In genomic region chr4:129049306-129050011, GRCm38 (mm10) we compare ENCODE assay signal across 7 mouse cellular contexts. TPM values are rescaled to one million over a fixed set of nuclear protein-coding genes. Genes with fewer than 3 reads are reported as not detected.
DNase-seq lines count a peak whose midpoint lies in the region; ATAC-seq and TF ChIP-seq lines count a peak whose summit lies in the region.

No protein-coding gene starts in this region.

- 3% methylated on average over 23 of the region's 23 CpGs for WGBS in heart, embryonic 16.5 days
- 5% methylated on average over 23 of the region's 23 CpGs for WGBS in limb, embryonic 14.5 days
- WGBS in neural tube, embryonic 11.5 days: 7% methylated on average over 23 of the region's 23 CpGs

- no peak for TF ChIP-seq POLR2A in limb, embryonic 14.5 days (IDR thresholded peaks at IDR 0.05; ENCODE audit: borderline replicate concordance, extremely low read depth, insufficient read depth, insufficient read length)

- H3K9me3 ChIP-seq in heart, embryonic 16.5 days (replicated peaks; ENCODE audit: control insufficient read depth, low read length): no peaks in the 10 kb centered on the region
- H3K9me3 ChIP-seq in limb, embryonic 14.5 days (ENCODE audit: control insufficient read depth, low read length): no peaks in the 10 kb centered on the region
- H3K9me3 ChIP-seq in neural tube, embryonic 11.5 days (ENCODE audit: control insufficient read depth, low read length): no peaks in the 10 kb centered on the region

- H3K36me3 ChIP-seq in heart, embryonic 16.5 days (ENCODE audit: control insufficient read depth, insufficient read depth): no peaks in the 10 kb centered on the region
- no peaks in the 10 kb centered on the region for H3K36me3 ChIP-seq in limb, embryonic 14.5 days (ENCODE audit: control insufficient read depth, insufficient read depth, low read length)
- no peaks in the 10 kb centered on the region for H3K36me3 ChIP-seq in neural tube, embryonic 11.5 days (ENCODE audit: control insufficient read depth, insufficient read depth, low read length)

- H3K9ac ChIP-seq in heart, embryonic 16.5 days (ENCODE audit: low read length): peak overlapping the region; percentile 68
- peak overlapping the region; percentile 57 for H3K9ac ChIP-seq in limb, embryonic 14.5 days (ENCODE audit: low read depth, low read length, severe bottlenecking)
- peak overlapping the region; percentile 37 for H3K9ac ChIP-seq in neural tube, embryonic 11.5 days (ENCODE audit: low read length)

- peak overlapping the region; percentile 68 for H3K4me3 ChIP-seq in heart, embryonic 16.5 days (ENCODE audit: low read length)
- peak overlapping the region; percentile 45 for H3K4me3 ChIP-seq in limb, embryonic 14.5 days (replicated peaks; ENCODE audit: low read length)
- H3K4me3 ChIP-seq in neural tube, embryonic 11.5 days (ENCODE audit: low read depth, low read length): peak overlapping the region; percentile 29

- H3K4me1 ChIP-seq in heart, embryonic 16.5 days (ENCODE audit: control insufficient read depth, insufficient read depth, low read length): peaks cover 16% of the 10 kb centered on the region
- peaks cover 4% of the 10 kb centered on the region for H3K4me1 ChIP-seq in limb, embryonic 14.5 days (ENCODE audit: control insufficient read depth, insufficient read depth, low read length)
- no peaks in the 10 kb centered on the region for H3K4me1 ChIP-seq in neural tube, embryonic 11.5 days (ENCODE audit: control insufficient read depth, insufficient read depth, low read length)

- H3K27me3 ChIP-seq in heart, embryonic 16.5 days (ENCODE audit: control insufficient read depth, insufficient read depth, low read length): peaks cover 29% of the 10 kb centered on the region
- peaks cover 16% of the 10 kb centered on the region for H3K27me3 ChIP-seq in limb, embryonic 14.5 days (ENCODE audit: control insufficient read depth, insufficient read depth, low read length)
- peaks cover 11% of the 10 kb centered on the region for H3K27me3 ChIP-seq in neural tube, embryonic 11.5 days (ENCODE audit: control insufficient read depth, insufficient read depth, low read length)

- H3K4me2 ChIP-seq in heart, embryonic 16.5 days (ENCODE audit: low read depth, low read length): peak overlapping the region; percentile 98
- peak overlapping the region; percentile 95 for H3K4me2 ChIP-seq in limb, embryonic 14.5 days (replicated peaks; ENCODE audit: low read depth, low read length, severe bottlenecking)
- H3K4me2 ChIP-seq in neural tube, embryonic 11.5 days (ENCODE audit: low read depth): peak overlapping the region; percentile 81

- no peak; the same call in 1 of the 2 replicates for ATAC-seq in heart, embryonic 16.5 days (replicated peaks; ENCODE audit: extremely low read depth, insufficient read depth, low FRiP score)
- ATAC-seq in limb, embryonic 14.5 days (ENCODE audit: low FRiP score, low read depth): no peak; the same call in 1 of the 2 replicates
- peak; percentile 48; the same call in 1 of the 2 replicates for ATAC-seq in neural tube, embryonic 11.5 days (ENCODE audit: insufficient read depth, low FRiP score, low TSS enrichment)

- DNase-seq in left cerebral cortex, adult 18-20 months (ENCODE audit: low spot score in 2 of 2): peak; percentile 48 to 58
- DNase-seq in left cerebral cortex, adult 11 months (ENCODE audit: low spot score): no peak
- DNase-seq in cerebellum, adult 18-20 months: peak; percentile 52 to 65
- DNase-seq in limb, embryonic 14.5 days (ENCODE audit: low spot score): no peak
- DNase-seq in neural tube, embryonic 11.5 days (ENCODE audit: low spot score): peak; percentile 29
- DNase-seq in gastrocnemius, adult 8-10 months (ENCODE audit: low spot score in 2 of 2): no peak

- H3K27ac ChIP-seq in heart, embryonic 16.5 days (ENCODE audit: low read length): peak overlapping the region; percentile 43; the same call in 1 of the 2 replicates
- H3K27ac ChIP-seq in limb, embryonic 14.5 days (replicated peaks; ENCODE audit: low read depth, low read length): peak overlapping the region; percentile 34; the same call in 1 of the 2 replicates
- H3K27ac ChIP-seq in neural tube, embryonic 11.5 days (ENCODE audit: low read depth, low read length): peak overlapping the region; percentile 58

RNA-seq across cellular contexts. Expression of gene Rnf19b, which starts 8.6 kb away (rescaled TPM):
- total RNA-seq in left cerebral cortex, adult 18-20 months (2021): 10 to 100 TPM; 54.7 to 59.3 TPM
- polyA plus RNA-seq in heart, embryonic 16.5 days (2015; fragmentation: Nextera tagmentation; extraction: Ambion mirVana): 4.9 and 6.4 TPM in 2 replicates
- 28.1 and 29.1 TPM in 2 replicates for polyA plus RNA-seq in limb, embryonic 14.5 days (2012; rRNA removed)
- polyA plus RNA-seq in limb, embryonic 14.5 days (2014; fragmentation: Nextera tagmentation; extraction: Ambion mirVana): 9.9 and 10.0 TPM in 2 replicates
- 11.8 and 13.6 TPM in 2 replicates for polyA plus RNA-seq in neural tube, embryonic 11.5 days (2014; fragmentation: Nextera tagmentation; extraction: Ambion mirVana)
- total RNA-seq in gastrocnemius, adult 8-10 months (2022): 10 to 100 TPM; 23.6 to 27.2 (median 25.0) TPM

RNA-seq across cellular contexts. Expression of gene Tmem54, which starts 55.9 kb away (rescaled TPM):
- total RNA-seq in left cerebral cortex, adult 18-20 months (2021): not detected
- polyA plus RNA-seq in heart, embryonic 16.5 days (2015; fragmentation: Nextera tagmentation; extraction: Ambion mirVana): 0.96 and 1.7 TPM in 2 replicates
- 8.8 and 9.9 TPM in 2 replicates for polyA plus RNA-seq in limb, embryonic 14.5 days (2012; rRNA removed)
- polyA plus RNA-seq in limb, embryonic 14.5 days (2014; fragmentation: Nextera tagmentation; extraction: Ambion mirVana): 11.1 and 13.3 TPM in 2 replicates
- polyA plus RNA-seq in neural tube, embryonic 11.5 days (2014; fragmentation: Nextera tagmentation; extraction: Ambion mirVana): 1.5 TPM in 2 replicates
- total RNA-seq in gastrocnemius, adult 8-10 months (2022): not detected

RNA-seq across cellular contexts. Expression of gene Ak2, which starts 57.7 kb away (rescaled TPM):
- 10 to 100 TPM; 24.3 to 27.2 TPM for total RNA-seq in left cerebral cortex, adult 18-20 months (2021)
- polyA plus RNA-seq in heart, embryonic 16.5 days (2015; fragmentation: Nextera tagmentation; extraction: Ambion mirVana): 166 and 168 TPM in 2 replicates
- 94.7 and 127 TPM in 2 replicates for polyA plus RNA-seq in limb, embryonic 14.5 days (2012; rRNA removed)
- 153 and 165 TPM in 2 replicates for polyA plus RNA-seq in limb, embryonic 14.5 days (2014; fragmentation: Nextera tagmentation; extraction: Ambion mirVana)
- polyA plus RNA-seq in neural tube, embryonic 11.5 days (2014; fragmentation: Nextera tagmentation; extraction: Ambion mirVana): 133 and 134 TPM in 2 replicates
- total RNA-seq in gastrocnemius, adult 8-10 months (2022): 10 to 100 TPM; 24.9 to 28.2 (median 26.3) TPM

Comparison
In these comparisons a context has a peak if more than half of its experiments do, and no peak if none do; other contexts are left out.
1. DNase-seq: peak in left cerebral cortex, adult 18-20 months (2 of 2), cerebellum, adult 18-20 months (2 of 2) and neural tube, embryonic 11.5 days (single experiment); none in left cerebral cortex, adult 11 months (single experiment), limb, embryonic 14.5 days (single experiment) and gastrocnemius, adult 8-10 months (0 of 2).
2. Peak in every context shown above with its lines, with median percentiles within 50 percentile points of each other: H3K27ac ChIP-seq, H3K4me2 ChIP-seq, H3K4me3 ChIP-seq and H3K9ac ChIP-seq.